8 mouse cellular contexts compared by ENCODE assay signal in genomic region chr10:38555040-38555439, GRCm38 (mm10).
A peak's percentile ranks its signal among the peaks of the same experiment; 100 is the strongest.
DNase-seq lines count a peak whose midpoint lies in the region; ATAC-seq and TF ChIP-seq lines count a peak whose summit lies in the region.

No protein-coding gene starts in this region.

- intact Hi-C loops in left cerebral cortex, postnatal 25 days (cut with DNase I), result loop anchor here (2.0 to 10.0 kb wide), 2 partner anchors 1418 to 1540 kb away; no protein-coding TSS in a partner anchor

- WGBS in intestine, embryonic 14.5 days, result 33% methylated on average over 5 of the region's 5 CpGs
- 45% methylated on average over 5 of the region's 5 CpGs for WGBS in intestine, postnatal 0 days
- WGBS in hindbrain, embryonic 10.5 days, result 28% methylated on average over 5 of the region's 5 CpGs

- no peaks in the 10 kb centered on the region for H3K36me3 ChIP-seq in intestine, embryonic 14.5 days (ENCODE audit: control insufficient read depth, insufficient read depth, low read length)
- H3K36me3 ChIP-seq in intestine, postnatal 0 days (ENCODE audit: control insufficient read depth, insufficient read depth), result no peaks in the 10 kb centered on the region
- H3K36me3 ChIP-seq in hindbrain, embryonic 10.5 days, result peaks cover 5% of the 10 kb centered on the region; the same call in 1 of the 2 replicates

- no peaks in the 10 kb centered on the region for H3K27me3 ChIP-seq in intestine, embryonic 14.5 days (replicated peaks; ENCODE audit: control insufficient read depth, insufficient read depth, low read length)
- no peaks in the 10 kb centered on the region for H3K27me3 ChIP-seq in intestine, postnatal 0 days (replicated peaks; ENCODE audit: control insufficient read depth, insufficient read depth, low read length)
- no peaks in the 10 kb centered on the region for H3K27me3 ChIP-seq in hindbrain, embryonic 10.5 days (ENCODE audit: insufficient read depth, poor library complexity, severe bottlenecking)

- no peak overlapping the region for H3K4me3 ChIP-seq in intestine, embryonic 14.5 days (ENCODE audit: low read depth, low read length)
- no peak overlapping the region for H3K4me3 ChIP-seq in intestine, postnatal 0 days (ENCODE audit: low read depth, low read length)
- H3K4me3 ChIP-seq in hindbrain, embryonic 10.5 days, result no peak overlapping the region

- H3K4me2 ChIP-seq in intestine, embryonic 14.5 days (ENCODE audit: low read length), result no peak overlapping the region
- H3K4me2 ChIP-seq in intestine, postnatal 0 days (replicated peaks; ENCODE audit: low read depth), result no peak overlapping the region

- H3K4me1 ChIP-seq in intestine, embryonic 14.5 days (replicated peaks; ENCODE audit: control insufficient read depth, insufficient read depth, low read length), result peaks cover 3% of the 10 kb centered on the region; the same call in 1 of the 2 replicates
- H3K4me1 ChIP-seq in intestine, postnatal 0 days (replicated peaks; ENCODE audit: control insufficient read depth, insufficient read depth, low read length), result no peaks in the 10 kb centered on the region
- H3K4me1 ChIP-seq in hindbrain, embryonic 10.5 days (replicated peaks), result peaks cover 36% of the 10 kb centered on the region

- TF ChIP-seq CTCF in intestine, postnatal 0 days (IDR thresholded peaks at IDR 0.05; ENCODE audit: low read depth), result no peak

- H3K27ac ChIP-seq in intestine, embryonic 14.5 days (ENCODE audit: low read depth), result no peak overlapping the region
- no peak overlapping the region for H3K27ac ChIP-seq in intestine, postnatal 0 days (ENCODE audit: low read depth, low read length)
- H3K27ac ChIP-seq in hindbrain, embryonic 10.5 days, result peak overlapping the region; percentile 86

- no peak for DNase-seq in intestine, embryonic 14.5 days (ENCODE audit: low spot score)
- DNase-seq in hindbrain, embryonic 10.5 days (ENCODE audit: low spot score), result peak; percentile 64
- DNase-seq in left cerebral cortex, postnatal 25 days (ENCODE audit: low spot score in 2 of 2), result peak; percentile 63 to 82
- DNase-seq in right cerebral cortex, postnatal 25 days, result peak; percentile 41
- DNase-seq in adrenal gland, adult (ENCODE audit: inconsistent age in 2 of 2, low spot score in 1 of 2), result no peak
- DNase-seq in MN1 (ENCODE audit: low spot score), result no peak
- no peak for DNase-seq in ovary, adult 18-20 months (ENCODE audit: low spot score)

- peak; percentile 75; the same call in 1 of the 2 replicates for ATAC-seq in intestine, embryonic 14.5 days (replicated peaks; ENCODE audit: low FRiP score, low TSS enrichment, low read depth)
- ATAC-seq in intestine, postnatal 0 days, result no peak

- no peaks in the 10 kb centered on the region for H3K9me3 ChIP-seq in intestine, embryonic 14.5 days (ENCODE audit: control insufficient read depth, low read length)
- no peaks in the 10 kb centered on the region for H3K9me3 ChIP-seq in intestine, postnatal 0 days (ENCODE audit: control insufficient read depth)
- H3K9me3 ChIP-seq in hindbrain, embryonic 10.5 days, result no peaks in the 10 kb centered on the region

- no peak overlapping the region for H3K9ac ChIP-seq in intestine, embryonic 14.5 days (ENCODE audit: low read length)
- no peak overlapping the region for H3K9ac ChIP-seq in intestine, postnatal 0 days (ENCODE audit: low read depth, low read length)

Comparison
In these comparisons a context has a peak if more than half of its experiments do, and no peak if none do; other contexts are left out.
1. DNase-seq: peak in hindbrain, embryonic 10.5 days (single experiment), left cerebral cortex, postnatal 25 days (2 of 2) and right cerebral cortex, postnatal 25 days (single experiment); none in intestine, embryonic 14.5 days (single experiment), adrenal gland, adult (0 of 2), MN1 (single experiment) and ovary, adult 18-20 months (single experiment).